Mouse (Mus musculus): ENCODE measurements at regions not wholly inside any gene's neighbourhood (a gene's known extent, or its start where the extent isn't known, plus 50 kb on each side); places are given as distances from the start of the nearest gene placed in this dataset.

GRCm38 (mm10) chr14:61721302-61721701 is 114.0 kb downstream of the Kcnrg start:
- Histone ChIP-seq H3K27me3 (ENCODE audit: insufficient read depth, low read length) (no peaks in the 10 kb centered on the region), H3K4me3 (replicated peaks; ENCODE audit: low read length) (no peak overlapping the region), H3K9me3 (ENCODE audit: low read length) (0 out of 2 replicates have a peak, but pooled peaks cover 1% of the 10 kb centered on the region), H3K4me1 (replicated peaks; ENCODE audit: low read depth, low read length) (no peaks in the 10 kb centered on the region), H3K36me3 (ENCODE audit: insufficient read depth, low read length) (no peaks in the 10 kb centered on the region)
- TF ChIP-seq POU5F1 (IDR thresholded peaks at IDR 0.05; ENCODE audit: borderline replicate concordance, low read length) (no peak), NANOG (IDR thresholded peaks at IDR 0.05; ENCODE audit: borderline replicate concordance, low read length) (no peak), CTCF (conservative IDR thresholded peaks at IDR 0.05; ENCODE audit: low read length) (no peak)

- no peaks in the 10 kb centered on the region for H3K27me3 ChIP-seq (ENCODE audit: insufficient read depth, low read length)
- H3K36me3 ChIP-seq (ENCODE audit: insufficient read depth, low read length), result no peaks in the 10 kb centered on the region
- no peak for TF ChIP-seq POU5F1 (IDR thresholded peaks at IDR 0.05; ENCODE audit: borderline replicate concordance, low read length)
- TF ChIP-seq NANOG (IDR thresholded peaks at IDR 0.05; ENCODE audit: borderline replicate concordance, low read length), result no peak
- TF ChIP-seq CTCF (conservative IDR thresholded peaks at IDR 0.05; ENCODE audit: low read length), result no peak
- H3K4me3 ChIP-seq (replicated peaks; ENCODE audit: low read length), result no peak overlapping the region
- H3K4me1 ChIP-seq (replicated peaks; ENCODE audit: low read depth, low read length), result no peaks in the 10 kb centered on the region
- H3K9me3 ChIP-seq (ENCODE audit: low read length), result no peaks in the 10 kb centered on the region
These were observed 117.7 kb downstream of the Kcnrg start for GRCm38 (mm10) chr14:61724942-61725341.

- H3K27me3 ChIP-seq (ENCODE audit: insufficient read depth, low read length), result no peaks in the 10 kb centered on the region
- peaks cover 11% of the 10 kb centered on the region for H3K9me3 ChIP-seq (ENCODE audit: low read length)
- no peak overlapping the region for H3K4me3 ChIP-seq (replicated peaks; ENCODE audit: low read length)
- H3K36me3 ChIP-seq (ENCODE audit: insufficient read depth, low read length), result no peaks in the 10 kb centered on the region
- TF ChIP-seq CTCF (conservative IDR thresholded peaks at IDR 0.05; ENCODE audit: low read length) (no peak), NANOG (IDR thresholded peaks at IDR 0.05; ENCODE audit: borderline replicate concordance, low read length) (no peak), POU5F1 (IDR thresholded peaks at IDR 0.05; ENCODE audit: borderline replicate concordance, low read length) (no peak)
- no peaks in the 10 kb centered on the region for H3K4me1 ChIP-seq (replicated peaks; ENCODE audit: low read depth, low read length)
These were observed 121.3 kb downstream of the Kcnrg start for GRCm38 (mm10) chr14:61728562-61728961.

GRCm38 (mm10) chr14:61735541-61735940 is 128.3 kb downstream of the Kcnrg start:
- TF ChIP-seq NANOG (IDR thresholded peaks at IDR 0.05; ENCODE audit: borderline replicate concordance, low read length) (no peak), CTCF (conservative IDR thresholded peaks at IDR 0.05; ENCODE audit: low read length) (no peak), POU5F1 (IDR thresholded peaks at IDR 0.05; ENCODE audit: borderline replicate concordance, low read length) (no peak)
- H3K4me3 ChIP-seq (replicated peaks; ENCODE audit: low read length), result no peak overlapping the region
- no peaks in the 10 kb centered on the region for H3K27me3 ChIP-seq (ENCODE audit: insufficient read depth, low read length)
- peaks cover 40% of the 10 kb centered on the region for H3K9me3 ChIP-seq (ENCODE audit: low read length)
- peaks cover 3% of the 10 kb centered on the region; the same call in 1 of the 2 replicates for H3K36me3 ChIP-seq (ENCODE audit: insufficient read depth, low read length)
- H3K4me1 ChIP-seq (replicated peaks; ENCODE audit: low read depth, low read length), result peaks cover 30% of the 10 kb centered on the region

- Histone ChIP-seq H3K4me3 (replicated peaks; ENCODE audit: low read length) (no peak overlapping the region), H3K9me3 (ENCODE audit: low read length) (peaks cover 40% of the 10 kb centered on the region), H3K36me3 (ENCODE audit: insufficient read depth, low read length) (peaks cover 3% of the 10 kb centered on the region; the same call in 1 of the 2 replicates), H3K4me1 (replicated peaks; ENCODE audit: low read depth, low read length) (peaks cover 30% of the 10 kb centered on the region), H3K27me3 (ENCODE audit: insufficient read depth, low read length) (no peaks in the 10 kb centered on the region)
- peak; percentile 40; the same call in 1 of the 2 replicates for TF ChIP-seq NANOG (IDR thresholded peaks at IDR 0.05; ENCODE audit: borderline replicate concordance, low read length)
- no peak for TF ChIP-seq CTCF (conservative IDR thresholded peaks at IDR 0.05; ENCODE audit: low read length)
- no peak for TF ChIP-seq POU5F1 (IDR thresholded peaks at IDR 0.05; ENCODE audit: borderline replicate concordance, low read length)
These were observed 129.4 kb downstream of the Kcnrg start for GRCm38 (mm10) chr14:61736384-61737322.

DNA sequence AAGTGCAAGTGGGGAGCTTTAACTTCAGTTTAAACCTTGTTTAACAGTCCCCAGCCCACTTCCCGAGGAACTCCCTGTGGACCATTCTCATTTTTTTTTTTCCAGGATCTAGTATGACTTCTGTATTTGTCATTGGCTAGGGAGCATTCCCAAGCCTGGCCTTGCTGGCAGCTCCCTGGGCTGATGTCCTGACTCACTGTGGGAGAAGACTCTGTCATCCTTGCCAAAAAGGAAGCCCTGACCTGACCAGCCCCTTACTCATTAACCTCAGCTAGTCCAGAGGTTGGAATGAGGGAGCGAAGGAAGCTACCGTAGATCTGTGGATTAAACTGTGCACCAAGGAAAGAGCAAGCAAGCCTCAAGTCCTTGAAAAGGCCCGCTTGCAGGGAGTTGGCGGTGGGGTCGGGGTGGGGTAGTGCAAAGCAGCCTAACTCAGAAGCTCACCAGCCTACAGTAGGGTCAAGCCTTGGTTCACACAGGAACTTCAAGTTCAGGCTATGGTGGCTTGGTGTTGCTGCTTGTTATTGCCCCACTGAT is 130.3 kb downstream of the Kcnrg start:
- H3K4me3 ChIP-seq (replicated peaks; ENCODE audit: low read length), result no peak overlapping the region
- H3K4me1 ChIP-seq (replicated peaks; ENCODE audit: low read depth, low read length), result peaks cover 30% of the 10 kb centered on the region
- peaks cover 37% of the 10 kb centered on the region for H3K9me3 ChIP-seq (ENCODE audit: low read length)
- H3K27me3 ChIP-seq (ENCODE audit: insufficient read depth, low read length), result no peaks in the 10 kb centered on the region
- TF ChIP-seq CTCF (conservative IDR thresholded peaks at IDR 0.05; ENCODE audit: low read length) (no peak), NANOG (IDR thresholded peaks at IDR 0.05; ENCODE audit: borderline replicate concordance, low read length) (no peak), POU5F1 (IDR thresholded peaks at IDR 0.05; ENCODE audit: borderline replicate concordance, low read length) (no peak)
- peaks cover 3% of the 10 kb centered on the region; the same call in 1 of the 2 replicates for H3K36me3 ChIP-seq (ENCODE audit: insufficient read depth, low read length)

- TF ChIP-seq NANOG (IDR thresholded peaks at IDR 0.05; ENCODE audit: borderline replicate concordance, low read length) (no peak), POU5F1 (IDR thresholded peaks at IDR 0.05; ENCODE audit: borderline replicate concordance, low read length) (no peak), CTCF (conservative IDR thresholded peaks at IDR 0.05; ENCODE audit: low read length) (no peak)
- Histone ChIP-seq H3K4me1 (replicated peaks; ENCODE audit: low read depth, low read length) (peaks cover 37% of the 10 kb centered on the region), H3K4me3 (replicated peaks; ENCODE audit: low read length) (no peak overlapping the region), H3K27me3 (ENCODE audit: insufficient read depth, low read length) (no peaks in the 10 kb centered on the region), H3K36me3 (ENCODE audit: insufficient read depth, low read length) (no peaks in the 10 kb centered on the region), H3K9me3 (ENCODE audit: low read length) (peaks cover 24% of the 10 kb centered on the region)
These were observed 132.2 kb downstream of the Kcnrg start for GRCm38 (mm10) chr14:61739453-61739852.

GRCm38 (mm10) chr14:61743855-61744408 is 136.7 kb downstream of the Kcnrg start:
- H3K9me3 ChIP-seq (ENCODE audit: low read length), result peaks cover 3% of the 10 kb centered on the region
- no peaks in the 10 kb centered on the region for H3K27me3 ChIP-seq (ENCODE audit: insufficient read depth, low read length)
- peaks cover 12% of the 10 kb centered on the region for H3K4me1 ChIP-seq (replicated peaks; ENCODE audit: low read depth, low read length)
- H3K4me3 ChIP-seq (replicated peaks; ENCODE audit: low read length), result no peak overlapping the region
- no peak for TF ChIP-seq POU5F1 (IDR thresholded peaks at IDR 0.05; ENCODE audit: borderline replicate concordance, low read length)
- no peak for TF ChIP-seq NANOG (IDR thresholded peaks at IDR 0.05; ENCODE audit: borderline replicate concordance, low read length)
- TF ChIP-seq CTCF (conservative IDR thresholded peaks at IDR 0.05; ENCODE audit: low read length), result no peak
- H3K36me3 ChIP-seq (ENCODE audit: insufficient read depth, low read length), result no peaks in the 10 kb centered on the region
